17 mouse cellular contexts compared by ENCODE assay signal in the genomic region with DNA sequence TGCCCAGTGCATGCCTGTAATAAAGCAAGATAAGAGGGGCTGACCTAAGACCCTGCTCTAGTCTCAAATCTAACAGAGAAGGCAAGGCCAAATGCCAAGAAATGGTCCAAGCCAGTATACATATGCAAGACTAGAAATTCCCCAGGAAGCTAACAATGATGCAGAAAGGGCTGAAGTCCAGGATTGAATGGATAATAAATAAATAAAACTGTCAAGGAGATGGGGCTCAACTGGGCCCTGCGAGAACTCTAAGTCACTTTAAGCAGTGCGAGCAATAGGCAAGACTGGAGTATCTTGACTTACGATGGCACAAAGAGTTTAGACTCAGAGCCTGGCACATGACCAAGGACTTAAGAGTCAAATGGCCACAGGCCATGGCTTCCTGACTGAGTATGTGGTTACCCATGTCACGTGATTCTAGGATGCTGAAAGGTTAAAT. TPM values are rescaled to one million over a fixed set of nuclear protein-coding genes. Genes with fewer than 3 reads are reported as not detected.
DNase-seq lines count a peak whose midpoint lies in the region; ATAC-seq lines count a peak whose summit lies in the region.
"Had no signal": no experiment of that assay in that cellular context is flagged by ENCODE, and none has a peak within 500 bp of the region (broad histone marks: within the 10 kb centered on the region; RNA-seq: fewer than 3 reads in every experiment).

No protein-coding gene starts in this region.

- no peak overlapping the region for H3K4me3 ChIP-seq in kidney, embryonic 14.5 days (ENCODE audit: low read length)
- no peak overlapping the region for H3K4me3 ChIP-seq in intestine, embryonic 14.5 days (ENCODE audit: low read depth, low read length)
- H3K4me3 ChIP-seq: embryonic facial prominence, embryonic 10.5 days; liver, embryonic 15.5 days; midbrain, embryonic 15.5 days had no signal

- H3K27ac ChIP-seq in kidney, embryonic 14.5 days (ENCODE audit: low read depth, low read length) = no peak overlapping the region
- H3K27ac ChIP-seq in intestine, embryonic 14.5 days (ENCODE audit: low read depth) = no peak overlapping the region
- H3K27ac ChIP-seq: embryonic facial prominence, embryonic 10.5 days; liver, embryonic 15.5 days; midbrain, embryonic 15.5 days had no signal

- no peak overlapping the region for H3K9ac ChIP-seq in kidney, embryonic 14.5 days (ENCODE audit: low read depth, low read length)
- no peak overlapping the region for H3K9ac ChIP-seq in intestine, embryonic 14.5 days (ENCODE audit: low read length)
- H3K9ac ChIP-seq: liver, embryonic 15.5 days; midbrain, embryonic 15.5 days had no signal

- H3K9me3 ChIP-seq in kidney, embryonic 14.5 days (ENCODE audit: control insufficient read depth, low read length) = no peaks in the 10 kb centered on the region
- H3K9me3 ChIP-seq in intestine, embryonic 14.5 days (ENCODE audit: control insufficient read depth, low read length) = no peaks in the 10 kb centered on the region
- H3K9me3 ChIP-seq: embryonic facial prominence, embryonic 10.5 days; liver, embryonic 15.5 days; midbrain, embryonic 15.5 days had no signal

- WGBS in kidney, embryonic 14.5 days = 69% methylated on average over 4 of the region's 4 CpGs
- 49% methylated on average over 4 of the region's 4 CpGs for WGBS in intestine, embryonic 14.5 days

- H3K4me2 ChIP-seq in kidney, embryonic 14.5 days (replicated peaks; ENCODE audit: low read depth, low read length) = no peak overlapping the region
- no peak overlapping the region for H3K4me2 ChIP-seq in intestine, embryonic 14.5 days (ENCODE audit: low read length)
- H3K4me2 ChIP-seq: heart, embryonic 11.5 days; liver, embryonic 15.5 days; midbrain, embryonic 15.5 days had no signal

- no peak for DNase-seq in kidney, postnatal 4 days
- DNase-seq in lung, postnatal 36 days = peak; percentile 61
- DNase-seq in lung, postnatal 4 days = no peak
- DNase-seq in intestine, embryonic 14.5 days (ENCODE audit: low spot score) = no peak
- no peak for DNase-seq in retina, embryonic 14.5 days (ENCODE audit: low spot score)
- DNase-seq in gastrocnemius, adult 18-20 months (ENCODE audit: low spot score) = no peak
- DNase-seq: cerebellum, adult 9-10 months; gastrocnemius, postnatal 10 days; right cerebral cortex, postnatal 25 days; thymus, postnatal 36 days had no signal

- no peaks in the 10 kb centered on the region for H3K27me3 ChIP-seq in kidney, embryonic 14.5 days (ENCODE audit: control insufficient read depth, insufficient read depth, low read length)
- H3K27me3 ChIP-seq in intestine, embryonic 14.5 days (replicated peaks; ENCODE audit: control insufficient read depth, insufficient read depth, low read length) = no peaks in the 10 kb centered on the region
- H3K27me3 ChIP-seq: midbrain, embryonic 15.5 days had no signal

- H3K36me3 ChIP-seq in kidney, embryonic 14.5 days (ENCODE audit: control insufficient read depth, insufficient read depth, low read length) = no peaks in the 10 kb centered on the region
- no peaks in the 10 kb centered on the region for H3K36me3 ChIP-seq in intestine, embryonic 14.5 days (ENCODE audit: control insufficient read depth, insufficient read depth, low read length)
- H3K36me3 ChIP-seq: embryonic facial prominence, embryonic 10.5 days; liver, embryonic 15.5 days; midbrain, embryonic 15.5 days had no signal

- peak; percentile 26; the same call in 1 of the 2 replicates for ATAC-seq in kidney, embryonic 14.5 days (ENCODE audit: low FRiP score, low TSS enrichment)
- ATAC-seq in intestine, embryonic 14.5 days (replicated peaks; ENCODE audit: low FRiP score, low TSS enrichment, low read depth) = peak; percentile 72
- ATAC-seq: forebrain, embryonic 16.5 days; inflammation-experienced regulatory T-cells, adult 6 months; midbrain, embryonic 15.5 days had no signal

- peaks cover 30% of the 10 kb centered on the region for H3K4me1 ChIP-seq in kidney, embryonic 14.5 days (ENCODE audit: control insufficient read depth, insufficient read depth, low read length)
- H3K4me1 ChIP-seq in intestine, embryonic 14.5 days (replicated peaks; ENCODE audit: control insufficient read depth, insufficient read depth, low read length) = peaks cover 24% of the 10 kb centered on the region

RNA-seq across cellular contexts. Expression of gene Klhl2, which starts 5.8 kb away (rescaled TPM):
- polyA plus RNA-seq in kidney, embryonic 14.5 days (2014; fragmentation: Nextera tagmentation; extraction: Ambion mirVana) = 10.8 and 15.5 TPM in 2 replicates
- 12.4 and 18.1 TPM in 2 replicates for polyA plus RNA-seq in intestine, embryonic 14.5 days (2014; fragmentation: Nextera tagmentation; extraction: Ambion mirVana)
- 1 to 10 TPM; 6.0 to 8.1 TPM for total RNA-seq in gastrocnemius, adult 18-20 months (2021)
